Mouse (Mus musculus) embryonic fibroblast, embryonic 13.5 days (primary cell): Measurements from ENCODE around the gene Tcfl5.

ENCODE experiments used
- CTCF ChIP-seq: IDR thresholded peaks from 2 replicates; pipeline ENCODE4 v1.5.1; 2011; ENCODE audit warnings: mild to moderate bottlenecking, control low read depth, low read length, moderate library complexity, borderline replicate concordance; ENCODE audit not compliant: insufficient read depth
- POLR2A ChIP-seq: IDR thresholded peaks from 2 replicates; pipeline ENCODE4 v1.6.1; 2011; ENCODE audit warnings: low read depth, mild to moderate bottlenecking, control low read depth, low read length, moderate library complexity

GRCm38 (mm10) chr2:180658381-180658780 is 15.9 kb upstream of the Tcfl5 start:
- TF ChIP-seq POLR2A (no peak), CTCF (no peak)
